Mouse (Mus musculus) CH12F3 (cell line): ENCODE measurements around the gene Zbtb17.

ENCODE experiments used
- in situ Hi-C: fragments of 300-500 bp; cut with MboI; formaldehyde crosslinking; loops from 2 replicates; pipeline ENCODE4 v1.14.3; 2020; ENCODE audit warnings: low sequenced_read_pairs

Gene Zbtb17

GRCm38 (mm10) chr4:141479411-141479810 is 35.0 kb downstream of the Zbtb17 start:
- in situ Hi-C loops: no loop called here

- in situ Hi-C loops: no loop called here
Measured at GRCm38 (mm10) chr4:141484071-141484470, 39.6 kb downstream of the Zbtb17 start.

GRCm38 (mm10) chr4:141487581-141487980 is 43.1 kb downstream of the Zbtb17 start:
- in situ Hi-C loops: no loop called here

GRCm38 (mm10) chr4:141488670-141489069 is 44.2 kb downstream of the Zbtb17 start:
- in situ Hi-C loops: no loop called here

GRCm38 (mm10) chr4:141500637-141501036 is 56.2 kb downstream of the Zbtb17 start:
- in situ Hi-C loops: no loop called here

- in situ Hi-C loops: no loop called here
Measured at GRCm38 (mm10) chr4:141501058-141501457, 56.6 kb downstream of the Zbtb17 start.

GRCm38 (mm10) chr4:141502723-141503122 is 58.3 kb downstream of the Zbtb17 start:
- in situ Hi-C loops: no loop called here

- in situ Hi-C loops: no loop called here
Measured at GRCm38 (mm10) chr4:141504471-141504870, 60.0 kb downstream of the Zbtb17 start.

GRCm38 (mm10) chr4:141505810-141506209 is 61.4 kb downstream of the Zbtb17 start:
- in situ Hi-C loops: no loop called here

DNA sequence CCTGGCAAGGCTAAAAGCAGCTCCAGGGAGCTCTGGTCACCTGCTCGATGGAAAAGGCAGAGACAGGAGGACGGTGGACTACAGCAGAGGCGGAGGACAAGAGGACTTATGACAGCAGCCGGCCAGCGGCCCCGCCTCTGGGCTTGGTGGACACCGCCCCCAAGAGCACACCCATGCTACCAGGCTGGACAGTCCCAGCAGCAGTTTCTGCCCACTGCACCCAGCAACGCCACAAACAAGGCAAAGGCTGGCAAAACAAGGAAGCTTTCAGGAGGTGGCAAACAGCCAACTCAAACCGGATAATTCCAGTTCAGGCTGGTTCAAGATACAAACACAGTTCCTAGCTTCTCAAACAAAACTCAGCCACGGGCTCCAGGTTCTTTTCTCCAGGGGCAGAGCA is 61.9 kb downstream of the Zbtb17 start:
- in situ Hi-C loops: no loop called here

GRCm38 (mm10) chr4:141506893-141507292 is 62.4 kb downstream of the Zbtb17 start:
- in situ Hi-C loops: no loop called here

GRCm38 (mm10) chr4:141510457-141510856 is 66.0 kb downstream of the Zbtb17 start:
- in situ Hi-C loops: no loop called here

DNA sequence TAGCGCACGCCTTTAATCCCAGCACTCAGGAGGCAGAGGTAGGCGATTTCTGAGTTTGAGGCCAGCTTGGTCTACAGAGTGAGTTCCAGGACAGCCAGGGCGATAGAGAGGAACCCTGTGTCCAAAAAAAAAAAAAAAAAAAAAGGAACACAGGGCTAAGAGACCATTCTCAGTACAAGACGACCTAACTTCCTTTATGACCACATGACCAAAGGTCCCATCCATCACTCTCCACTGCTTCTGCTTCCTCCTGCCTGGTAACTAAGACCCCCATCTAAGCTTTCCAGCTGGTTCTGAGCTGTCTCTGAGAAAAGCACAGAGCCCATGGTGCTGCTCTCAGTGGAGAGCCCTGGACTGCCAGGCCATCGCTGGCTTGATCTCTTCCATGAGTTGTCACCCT is 67.7 kb downstream of the Zbtb17 start:
- in situ Hi-C loops: no loop called here

- in situ Hi-C loops: no loop called here
Measured at GRCm38 (mm10) chr4:141514179-141514641, 69.8 kb downstream of the Zbtb17 start.
